Mouse (Mus musculus) liver, embryonic 15.5 days (tissue): ENCODE results near the gene Alppl2. TPM values are rescaled to one million over a fixed set of nuclear protein-coding genes. Genes with fewer than 3 reads are reported as not detected.

ENCODE experiments used
- ATAC-seq: fragments of 200-750 bp; cut with Nextera tagmentation; 2 replicates; pipeline ENCODE4 v1.8.0; 2017; ENCODE audit warnings: moderate number of reproducible peaks, mild to moderate bottlenecking, moderate library complexity; ENCODE audit not compliant: insufficient read depth
- H3K27ac ChIP-seq: fragments of 300-500 bp; sonication (generic); replicated peaks from 2 replicates; pipeline ENCODE4 v1.5.1; 2015; ENCODE audit warnings: mild to moderate bottlenecking, inconsistent platforms
- H3K27me3 ChIP-seq: fragments of 300-500 bp; sonication (generic); 2 replicates; pipeline ENCODE4 v1.6.1; 2015; ENCODE audit warnings: mild to moderate bottlenecking, inconsistent platforms
- H3K36me3 ChIP-seq: fragments of 300-500 bp; sonication (generic); replicated peaks from 2 replicates; pipeline ENCODE4 v1.6.1; 2015; ENCODE audit warnings: moderate library complexity, mild to moderate bottlenecking, inconsistent platforms
- H3K4me1 ChIP-seq: fragments of 300-500 bp; sonication (generic); replicated peaks from 2 replicates; pipeline ENCODE4 v1.6.1; 2015; ENCODE audit warnings: inconsistent platforms
- H3K4me2 ChIP-seq: fragments of 300-500 bp; sonication (generic); 2 replicates; pipeline ENCODE4 v1.6.1; 2015; ENCODE audit warnings: moderate library complexity, mild to moderate bottlenecking, inconsistent platforms
- H3K4me3 ChIP-seq: fragments of 300-500 bp; sonication (generic); replicated peaks from 2 replicates; pipeline ENCODE4 v1.5.1; 2015; ENCODE audit warnings: mild to moderate bottlenecking, inconsistent platforms
- H3K9ac ChIP-seq: fragments of 300-500 bp; sonication (generic); 2 replicates; pipeline ENCODE4 v1.6.1; 2015; ENCODE audit warnings: moderate library complexity, mild to moderate bottlenecking, inconsistent platforms
- H3K9me3 ChIP-seq: fragments of 300-500 bp; sonication (generic); replicated peaks from 2 replicates; pipeline ENCODE4 v1.6.1; 2016; ENCODE audit warnings: inconsistent platforms
- WGBS: fragments of 180-500 bp; shearing (Covaris S2); methylation state at CpG from one replicate; pipeline ENCODE4 v1.1.7; 2015; ENCODE audit warnings: mixed read lengths; ENCODE audit not compliant: insufficient replicate concordance; 5-methylcytosine and 5-hydroxymethylcytosine counted together
- polyA plus RNA-seq: library from polyadenylated mRNA; unstranded; fragments of >200 nt; fragmentation: Nextera tagmentation; extraction: Ambion mirVana; gene quantifications from 2 replicates; pipeline ENCODE4 v1.2.1, GENCODE M21; 2015

The Alppl2 gene
- polyA plus RNA-seq = not detected in 2 replicates

DNA sequence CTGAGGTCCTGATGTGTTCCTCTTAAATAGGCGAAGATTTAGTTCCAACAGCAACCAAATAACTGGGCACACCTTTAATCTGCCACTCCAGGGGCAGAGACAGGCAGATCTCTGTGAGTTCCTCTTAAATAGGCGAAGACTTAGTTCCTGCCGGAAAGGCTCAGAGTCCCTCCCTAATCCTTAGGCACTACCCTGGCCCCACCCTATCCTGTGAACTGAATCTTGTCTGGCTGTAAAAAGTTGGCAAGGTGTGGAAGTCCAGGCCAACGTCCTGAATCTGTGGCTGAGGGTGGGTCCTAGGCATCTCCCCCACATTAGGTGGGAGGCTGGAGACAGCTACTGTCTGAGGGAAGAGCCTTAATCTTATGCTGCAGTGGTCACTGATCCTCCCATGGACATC, at the start of gene Alppl2:
TSS of gene Alppl2 (minus strand) at position 101 of the 400 bp plus-strand sequence.
- Histone ChIP-seq H3K4me2 (no peak within 1 kb of the TSS), H3K4me1 (no peaks in the 10 kb centered on the region), H3K27me3 (no peaks in the 10 kb centered on the region), H3K27ac (no peak within 1 kb of the TSS), H3K36me3 (no peaks in the 10 kb centered on the region), H3K9me3 (no peaks in the 10 kb centered on the region), H3K9ac (no peak within 1 kb of the TSS), H3K4me3 (no peak within 1 kb of the TSS)
- 49% methylated on average over 4 of the region's 4 CpGs for WGBS
- no peak for ATAC-seq

DNA sequence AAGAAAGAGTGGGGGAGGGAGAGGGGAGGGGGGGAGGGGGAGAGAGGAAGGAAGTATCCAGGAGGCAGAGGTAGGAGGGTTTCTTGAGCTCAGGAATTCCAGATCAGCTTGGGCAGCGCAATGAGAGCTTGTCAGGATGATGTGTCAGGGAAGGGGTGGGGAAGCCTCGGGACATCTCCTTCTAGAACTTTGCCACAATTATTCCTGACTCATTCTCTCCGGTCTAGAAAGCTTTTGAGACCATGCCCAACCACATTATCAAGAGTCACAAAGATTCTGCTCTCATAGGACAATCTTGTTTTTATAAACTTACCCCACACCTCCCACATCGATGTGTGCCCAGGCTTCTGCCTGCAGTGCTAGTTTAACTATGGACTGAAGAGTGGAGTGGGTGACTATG, 42.1 kb upstream of the Alppl2 start:
- no peak overlapping the region for H3K4me2 ChIP-seq
- H3K9me3 ChIP-seq = no peaks in the 10 kb centered on the region
- H3K27me3 ChIP-seq = peaks cover 23% of the 10 kb centered on the region
- no peaks in the 10 kb centered on the region for H3K4me1 ChIP-seq
- ATAC-seq = no peak
- H3K9ac ChIP-seq = no peak overlapping the region
- H3K27ac ChIP-seq = no peak overlapping the region
- no peak overlapping the region for H3K4me3 ChIP-seq
- WGBS = 63% methylated on average over 4 of the region's 4 CpGs
- H3K36me3 ChIP-seq = no peaks in the 10 kb centered on the region

DNA sequence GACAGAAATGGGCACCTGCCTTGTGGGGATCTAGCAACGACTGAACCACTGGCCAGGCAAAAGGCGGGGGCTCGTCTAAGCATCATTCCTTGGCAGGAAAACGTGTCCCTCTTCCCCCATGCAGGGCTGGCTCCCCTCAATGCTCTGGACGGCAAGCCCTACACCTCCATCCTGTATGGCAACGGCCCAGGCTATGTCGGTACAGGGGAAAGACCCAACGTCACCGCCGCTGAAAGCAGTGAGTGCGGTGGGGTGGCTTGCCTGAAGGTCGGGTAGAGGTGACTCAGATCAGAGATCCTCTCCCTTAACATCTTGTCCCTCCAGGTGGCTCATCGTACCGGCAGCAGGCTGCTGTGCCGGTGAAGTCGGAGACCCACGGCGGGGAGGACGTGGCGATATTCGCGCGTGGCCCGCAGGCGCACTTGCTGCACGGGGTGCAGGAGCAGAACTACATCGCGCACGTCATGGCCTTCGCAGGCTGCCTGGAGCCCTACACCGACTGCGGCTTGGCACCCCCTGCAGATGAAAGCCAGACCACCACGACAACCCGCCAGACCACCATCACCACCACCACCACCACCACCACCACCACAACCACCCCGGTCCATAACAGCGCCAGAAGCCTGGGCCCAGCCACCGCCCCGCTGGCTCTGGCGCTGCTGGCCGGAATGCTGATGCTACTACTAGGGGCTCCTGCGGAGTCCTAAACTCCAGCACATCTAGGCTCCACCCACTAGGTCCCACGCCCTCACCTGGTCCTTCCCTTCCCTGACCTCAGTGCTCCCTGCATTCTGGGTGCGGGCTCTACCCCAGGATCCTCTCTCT, 37.7 kb upstream of the Alppl2 start:
- no peaks in the 10 kb centered on the region for H3K9me3 ChIP-seq
- ATAC-seq = no peak
- H3K27me3 ChIP-seq = peaks cover 34% of the 10 kb centered on the region
- no peaks in the 10 kb centered on the region for H3K4me1 ChIP-seq
- H3K4me2 ChIP-seq = no peak overlapping the region
- H3K9ac ChIP-seq = no peak overlapping the region
- WGBS = 10% methylated on average over 36 of the region's 43 CpGs
- no peak overlapping the region for H3K27ac ChIP-seq
- H3K4me3 ChIP-seq = no peak overlapping the region
- no peaks in the 10 kb centered on the region for H3K36me3 ChIP-seq

DNA sequence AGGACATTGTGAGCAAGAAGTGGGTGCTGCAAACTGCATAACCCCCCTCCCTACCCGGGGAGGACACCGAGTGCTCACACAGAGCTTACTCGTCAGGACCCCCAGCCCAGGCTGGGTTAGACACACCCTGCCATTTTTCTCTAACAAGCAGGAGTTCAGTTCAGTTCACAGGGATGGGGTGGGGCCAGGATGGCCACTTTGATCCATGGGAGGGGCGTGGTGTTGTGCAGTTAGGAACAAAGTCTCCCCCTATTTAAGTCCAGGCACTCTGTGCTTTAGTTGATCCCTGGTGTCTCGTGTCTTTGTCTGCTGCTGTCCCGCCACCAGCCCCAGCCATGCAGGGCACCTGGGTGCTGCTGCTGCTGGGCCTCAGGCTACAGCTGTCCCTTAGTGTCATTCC, 34.9 kb upstream of the Alppl2 start, which contains the start of gene Akp3:
TSS of gene Akp3 (plus strand) at position 301 of the 400 bp plus-strand sequence.
- H3K9ac ChIP-seq = no peak within 1 kb of the TSS
- H3K9me3 ChIP-seq = no peaks in the 10 kb centered on the region
- WGBS = 50% methylated on average over 6 of the region's 6 CpGs
- no peak within 1 kb of the TSS for H3K4me3 ChIP-seq
- peaks cover 34% of the 10 kb centered on the region for H3K27me3 ChIP-seq
- H3K27ac ChIP-seq = no peak within 1 kb of the TSS
- H3K36me3 ChIP-seq = no peaks in the 10 kb centered on the region
- H3K4me1 ChIP-seq = no peaks in the 10 kb centered on the region
- no peak for ATAC-seq
- H3K4me2 ChIP-seq = no peak within 1 kb of the TSS

DNA sequence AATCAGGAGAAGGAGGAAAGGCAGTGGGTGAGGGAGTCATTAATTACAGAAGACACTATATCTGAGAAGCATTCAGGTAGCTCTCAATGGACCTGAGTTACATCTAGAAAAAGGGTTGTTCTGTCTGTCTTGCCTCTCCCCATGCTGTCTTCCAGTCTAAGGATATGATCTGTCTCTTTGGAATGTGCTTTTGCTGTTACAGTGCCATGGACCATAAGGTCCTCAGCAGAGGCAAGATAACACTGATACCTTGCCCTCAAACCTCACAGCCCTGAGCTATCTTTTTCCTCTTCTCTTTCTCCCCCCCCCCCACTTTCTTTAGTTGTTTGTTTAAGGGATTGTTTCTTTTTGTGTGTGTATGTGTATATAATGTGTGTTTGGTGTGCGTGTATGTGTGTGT, 25.1 kb upstream of the Alppl2 start:
- Histone ChIP-seq H3K9me3 (no peaks in the 10 kb centered on the region), H3K27ac (no peak overlapping the region), H3K4me2 (no peak overlapping the region), H3K4me1 (no peaks in the 10 kb centered on the region), H3K27me3 (no peaks in the 10 kb centered on the region), H3K36me3 (no peaks in the 10 kb centered on the region), H3K9ac (no peak overlapping the region), H3K4me3 (no peak overlapping the region)
- ATAC-seq = no peak
- 46% methylated on average over 1 of the region's 1 CpGs for WGBS

DNA sequence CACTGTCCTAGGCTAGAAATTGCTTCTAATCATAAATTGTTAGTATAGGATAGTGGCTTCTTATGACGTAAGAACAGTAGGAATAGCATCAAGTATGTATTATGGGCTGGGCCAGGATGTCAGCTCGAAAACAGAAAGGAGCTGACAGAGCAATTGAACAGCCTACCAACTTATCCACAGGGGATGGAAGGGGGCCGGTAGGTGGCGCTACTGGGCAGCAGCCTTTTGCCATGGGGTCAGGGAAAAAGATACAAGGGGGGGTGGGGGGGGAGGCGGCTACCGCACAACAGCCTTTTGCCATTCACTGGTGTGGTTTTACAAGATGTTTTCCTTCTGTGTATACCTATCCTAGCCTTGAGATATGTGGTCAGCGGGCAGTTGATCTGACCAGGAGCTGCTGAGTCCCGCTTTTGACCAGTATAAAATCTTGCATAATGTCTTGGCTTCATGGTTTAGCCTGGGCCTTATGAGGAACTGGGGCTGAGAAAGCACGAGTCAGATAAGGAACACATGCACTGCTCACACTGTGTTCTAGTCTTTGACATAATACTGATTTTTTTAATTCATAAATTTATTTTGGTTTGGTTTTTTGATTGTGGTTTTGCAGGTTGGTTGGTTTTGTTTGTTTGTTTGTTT, 22.1 kb upstream of the Alppl2 start:
- Histone ChIP-seq H3K9ac (no peak overlapping the region), H3K4me3 (no peak overlapping the region), H3K27me3 (no peaks in the 10 kb centered on the region)

DNA sequence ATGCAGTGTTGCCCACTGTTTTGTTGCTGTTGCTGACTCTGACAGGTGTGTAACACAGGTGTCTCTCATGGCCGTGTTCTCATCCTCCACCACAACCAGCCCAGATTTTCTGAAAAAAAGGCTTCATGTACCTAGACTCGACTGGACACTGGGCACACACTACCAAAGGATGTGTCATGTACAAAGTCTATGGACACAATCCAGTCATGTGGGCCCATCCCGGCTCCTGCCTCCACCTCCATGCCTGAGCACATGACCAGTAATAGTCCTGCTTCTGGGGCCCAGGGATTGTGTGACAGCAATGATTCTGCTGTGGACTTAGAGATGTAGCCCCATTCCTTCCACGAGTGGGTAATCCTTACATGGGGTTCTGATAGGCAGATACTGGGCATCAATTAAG, 18.8 kb upstream of the Alppl2 start:
- ATAC-seq = no peak
- Histone ChIP-seq H3K9me3 (no peaks in the 10 kb centered on the region), H3K9ac (no peak overlapping the region), H3K4me3 (no peak overlapping the region), H3K36me3 (no peaks in the 10 kb centered on the region), H3K4me2 (no peak overlapping the region), H3K27me3 (no peaks in the 10 kb centered on the region), H3K27ac (no peak overlapping the region), H3K4me1 (no peaks in the 10 kb centered on the region)
- 68% methylated on average over 4 of the region's 4 CpGs for WGBS

More for the DNA sequence above, 22.1 kb upstream of the Alppl2 start:
- H3K9me3 ChIP-seq = no peaks in the 10 kb centered on the region
- H3K36me3 ChIP-seq = no peaks in the 10 kb centered on the region
- ATAC-seq = no peak
- H3K4me1 ChIP-seq = no peaks in the 10 kb centered on the region
- no peak overlapping the region for H3K27ac ChIP-seq
- no peak overlapping the region for H3K4me2 ChIP-seq
- WGBS = 25% methylated on average over 9 of the region's 9 CpGs

DNA sequence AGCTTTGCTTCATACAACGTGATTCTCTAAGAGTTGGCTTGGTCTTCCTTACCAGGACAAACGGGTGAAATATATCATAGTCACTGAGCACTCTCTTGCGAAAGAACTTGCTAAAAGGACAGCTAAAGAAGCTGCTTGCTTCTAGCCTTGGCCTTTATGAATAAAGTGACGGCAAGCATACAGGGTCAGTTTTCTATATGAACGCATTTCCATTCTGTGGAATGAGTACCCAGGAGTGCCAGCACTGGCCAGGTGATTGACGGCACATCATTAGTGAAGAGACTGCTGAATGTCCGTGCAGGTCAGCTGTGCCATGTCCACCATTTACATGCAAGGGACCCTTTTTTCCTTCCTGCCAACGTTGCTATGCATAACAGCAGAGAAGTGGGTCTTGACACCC, 16.8 kb upstream of the Alppl2 start:
- no peaks in the 10 kb centered on the region for H3K4me1 ChIP-seq
- no peaks in the 10 kb centered on the region for H3K36me3 ChIP-seq
- no peak for ATAC-seq
- H3K27me3 ChIP-seq = no peaks in the 10 kb centered on the region
- H3K9me3 ChIP-seq = no peaks in the 10 kb centered on the region
- WGBS = 60% methylated on average over 8 of the region's 8 CpGs
- H3K9ac ChIP-seq = no peak overlapping the region
- no peak overlapping the region for H3K4me3 ChIP-seq
- H3K27ac ChIP-seq = no peak overlapping the region
- H3K4me2 ChIP-seq = no peak overlapping the region

DNA sequence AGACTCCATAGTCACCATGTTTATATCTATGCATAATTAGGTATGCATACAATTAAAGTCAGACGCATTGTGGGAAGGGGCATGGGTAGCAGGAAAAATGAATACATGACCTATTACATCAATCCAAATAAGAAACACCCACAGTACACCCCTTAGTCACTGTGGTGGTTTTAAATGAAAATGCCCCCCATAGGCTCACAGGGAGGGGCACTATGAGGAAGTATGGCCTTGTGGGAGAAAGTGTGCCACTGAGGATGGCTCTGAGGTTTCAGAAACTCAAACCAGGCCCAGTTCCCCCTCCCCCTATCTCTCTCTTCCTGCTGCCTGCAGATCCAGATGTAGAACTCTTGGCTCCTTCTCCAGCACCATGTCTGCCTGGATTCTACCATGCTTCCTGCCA, 14.2 kb upstream of the Alppl2 start:
- no peak overlapping the region for H3K4me2 ChIP-seq
- no peak overlapping the region for H3K4me3 ChIP-seq
- ATAC-seq = no peak
- no peaks in the 10 kb centered on the region for H3K9me3 ChIP-seq
- H3K27ac ChIP-seq = no peak overlapping the region
- no peak overlapping the region for H3K9ac ChIP-seq
- no peaks in the 10 kb centered on the region for H3K4me1 ChIP-seq
- no peaks in the 10 kb centered on the region; the same call in 1 of the 2 replicates for H3K27me3 ChIP-seq
- H3K36me3 ChIP-seq = no peaks in the 10 kb centered on the region
- WGBS = 68% methylated on average over 1 of the region's 1 CpGs

DNA sequence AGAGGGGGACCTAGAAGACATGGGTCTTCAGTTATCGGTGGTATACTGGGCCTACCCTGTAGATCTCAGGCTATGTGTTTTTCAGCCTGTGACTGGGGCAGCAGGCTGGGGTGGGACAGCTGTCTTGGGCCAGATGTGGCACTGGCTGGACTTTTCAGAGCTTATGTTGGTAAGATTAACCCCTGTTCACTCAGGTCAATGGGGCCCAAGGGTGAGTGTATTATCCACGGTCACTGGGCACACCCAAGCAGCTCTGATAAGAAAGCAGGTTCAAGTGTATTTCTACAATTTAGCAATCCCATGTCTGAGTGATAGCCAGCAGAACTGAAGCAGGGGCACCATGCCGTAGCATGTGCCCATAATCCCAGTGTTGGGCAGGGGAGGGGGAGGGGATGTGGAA, 12.4 kb upstream of the Alppl2 start:
- no peak overlapping the region for H3K4me3 ChIP-seq
- no peaks in the 10 kb centered on the region for H3K36me3 ChIP-seq
- WGBS = 58% methylated on average over 3 of the region's 3 CpGs
- H3K27me3 ChIP-seq = no peaks in the 10 kb centered on the region; the same call in 1 of the 2 replicates
- H3K9me3 ChIP-seq = no peaks in the 10 kb centered on the region
- no peak overlapping the region for H3K27ac ChIP-seq
- no peak overlapping the region for H3K9ac ChIP-seq
- no peak for ATAC-seq
- H3K4me2 ChIP-seq = no peak overlapping the region
- 0 out of 2 replicates have a peak, but pooled peaks cover 5% of the 10 kb centered on the region for H3K4me1 ChIP-seq

DNA sequence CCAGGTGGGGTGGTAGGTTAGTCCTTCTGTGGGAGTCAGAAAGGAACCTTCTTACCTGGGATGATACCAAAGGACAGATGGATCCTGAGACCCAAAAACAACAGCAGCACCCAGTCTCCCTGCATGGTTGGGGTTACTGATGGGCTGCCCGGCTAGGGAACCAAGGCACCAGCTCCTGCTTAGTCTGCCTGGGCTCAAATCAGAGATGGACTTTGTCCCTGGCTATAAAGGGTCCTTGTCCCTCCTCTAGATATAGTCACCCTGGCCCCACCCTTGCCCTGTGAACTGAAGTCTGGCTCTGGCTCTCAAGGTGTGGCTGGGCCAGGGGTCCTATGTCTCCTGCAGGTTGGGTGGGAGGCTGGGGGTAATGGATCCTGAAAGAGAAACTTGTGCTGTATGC, 11.7 kb upstream of the Alppl2 start, which contains the start of gene Alpi:
TSS of gene Alpi (minus strand) at position 196 of the 400 bp plus-strand sequence.
- Histone ChIP-seq H3K36me3 (no peaks in the 10 kb centered on the region), H3K9me3 (no peaks in the 10 kb centered on the region), H3K27ac (no peak within 1 kb of the TSS), H3K4me3 (no peak within 1 kb of the TSS), H3K4me1 (0 out of 2 replicates have a peak, but pooled peaks cover 5% of the 10 kb centered on the region), H3K9ac (no peak within 1 kb of the TSS), H3K4me2 (no peak within 1 kb of the TSS), H3K27me3 (no peaks in the 10 kb centered on the region; the same call in 1 of the 2 replicates)
- WGBS = 41% methylated on average over 1 of the region's 1 CpGs
- no peak for ATAC-seq
